Mouse (Mus musculus): Measurements from ENCODE around the gene Fdxr. TPM values are rescaled to one million over a fixed set of nuclear protein-coding genes. Genes with fewer than 3 reads are reported as not detected.

The Fdxr gene
- polyA plus RNA-seq, 1 experiment from 2014 or later, result 14.2 TPM

DNA sequence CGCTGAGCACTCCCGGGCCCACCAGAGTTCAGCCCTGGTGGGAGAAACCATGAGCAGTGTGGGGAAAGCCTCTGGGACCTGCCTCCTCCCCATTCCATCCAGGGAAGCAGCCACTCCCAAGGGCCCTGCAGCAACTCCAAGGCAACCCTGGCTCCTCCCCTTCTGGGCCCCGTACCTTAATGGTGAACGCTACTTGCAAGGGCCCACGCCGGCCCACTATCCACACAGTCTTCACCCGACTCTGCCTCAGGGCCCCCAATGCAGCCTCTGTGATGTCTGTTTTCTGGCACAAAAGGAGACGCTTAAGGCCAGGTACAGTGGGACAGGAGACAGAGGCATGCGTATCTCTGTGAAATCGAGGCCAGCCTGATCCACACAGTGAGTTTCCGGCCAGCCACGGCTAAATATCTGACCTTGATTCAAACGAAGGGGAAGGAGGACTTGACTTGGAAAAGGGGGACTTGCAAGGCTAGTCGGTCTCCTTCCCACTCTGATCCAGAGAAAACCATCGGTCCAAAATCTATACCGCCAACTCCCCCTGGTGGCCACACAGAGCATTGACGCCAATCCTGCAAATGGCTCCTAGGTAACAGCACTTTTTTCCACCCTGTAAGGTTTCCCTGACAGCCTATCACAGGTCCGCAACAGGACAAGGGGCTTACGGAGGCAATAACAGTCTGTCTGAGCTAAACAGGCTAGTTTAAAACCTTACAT lies 6.5 kb downstream of the Fdxr start:
- DNase-seq (ENCODE audit: low spot score) (peak; percentile 94), ATAC-seq (replicated peaks; ENCODE audit: low FRiP score, low TSS enrichment, low read depth) (no peak; the same call in 1 of the 2 replicates)
- Histone ChIP-seq H3K9me3 (ENCODE audit: control insufficient read depth, low read length) (no peaks in the 10 kb centered on the region), H3K4me2 (ENCODE audit: low read length) (no peak overlapping the region), H3K4me1 (replicated peaks; ENCODE audit: control insufficient read depth, insufficient read depth, low read length) (peaks cover 5% of the 10 kb centered on the region), H3K9ac (ENCODE audit: low read length) (no peak overlapping the region), H3K27me3 (replicated peaks; ENCODE audit: control insufficient read depth, insufficient read depth, low read length) (peaks cover 41% of the 10 kb centered on the region), H3K4me3 (ENCODE audit: low read depth, low read length) (no peak overlapping the region), H3K36me3 (ENCODE audit: control insufficient read depth, insufficient read depth, low read length) (peaks cover 7% of the 10 kb centered on the region; the same call in 1 of the 2 replicates), H3K27ac (ENCODE audit: low read depth) (no peak overlapping the region)
- 26% methylated on average over 19 of the region's 19 CpGs for WGBS

DNA sequence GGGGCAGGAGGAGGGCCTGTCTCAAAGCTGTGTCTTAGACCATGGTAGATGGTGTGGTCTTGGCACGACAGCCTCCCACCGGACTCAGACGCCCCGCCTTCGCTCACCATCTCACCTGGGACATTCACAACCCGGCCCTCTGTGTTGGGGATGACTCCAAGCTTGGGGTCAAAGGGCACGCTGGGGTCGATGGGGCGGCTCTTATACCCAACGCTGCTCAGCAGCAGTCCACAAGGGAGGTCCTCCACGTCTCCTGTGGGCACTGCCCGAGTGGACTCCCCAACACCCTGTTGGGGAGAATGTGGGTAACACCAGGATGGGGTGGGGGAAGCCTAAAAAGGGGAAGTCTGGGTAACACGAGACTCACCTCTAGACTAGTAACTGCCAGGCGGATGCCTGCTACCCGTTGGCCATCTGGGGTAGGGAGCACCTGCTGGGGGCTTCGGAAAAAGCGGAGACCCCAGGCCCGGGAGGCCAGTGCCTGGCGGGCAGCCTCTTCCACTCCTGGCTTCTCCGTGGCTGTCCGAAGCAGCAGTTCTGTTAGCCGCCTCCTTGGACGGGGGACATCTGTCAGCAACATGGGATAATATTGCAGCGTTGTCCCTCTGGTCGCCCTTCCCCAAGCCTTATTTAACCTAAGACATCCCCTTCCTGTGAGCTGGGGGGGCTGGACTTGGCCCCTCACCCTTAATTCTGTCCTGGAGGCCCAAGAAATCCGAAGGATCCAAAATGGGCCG lies 7.4 kb downstream of the Fdxr start:
- H3K4me1 ChIP-seq (replicated peaks; ENCODE audit: control insufficient read depth, insufficient read depth, low read length), result peaks cover 8% of the 10 kb centered on the region
- H3K4me3 ChIP-seq (ENCODE audit: low read depth, low read length), result no peak overlapping the region
- peaks cover 49% of the 10 kb centered on the region for H3K27me3 ChIP-seq (replicated peaks; ENCODE audit: control insufficient read depth, insufficient read depth, low read length)
- H3K9me3 ChIP-seq (ENCODE audit: control insufficient read depth, low read length), result no peaks in the 10 kb centered on the region
- no peak for ATAC-seq (replicated peaks; ENCODE audit: low FRiP score, low TSS enrichment, low read depth)
- no peak overlapping the region for H3K4me2 ChIP-seq (ENCODE audit: low read length)
- no peak overlapping the region for H3K27ac ChIP-seq (ENCODE audit: low read depth)
- peaks cover 7% of the 10 kb centered on the region; the same call in 1 of the 2 replicates for H3K36me3 ChIP-seq (ENCODE audit: control insufficient read depth, insufficient read depth, low read length)
- WGBS, result 91% methylated on average over 27 of the region's 27 CpGs
- no peak overlapping the region for H3K9ac ChIP-seq (ENCODE audit: low read length)
- no peak for DNase-seq (ENCODE audit: low spot score)

DNA sequence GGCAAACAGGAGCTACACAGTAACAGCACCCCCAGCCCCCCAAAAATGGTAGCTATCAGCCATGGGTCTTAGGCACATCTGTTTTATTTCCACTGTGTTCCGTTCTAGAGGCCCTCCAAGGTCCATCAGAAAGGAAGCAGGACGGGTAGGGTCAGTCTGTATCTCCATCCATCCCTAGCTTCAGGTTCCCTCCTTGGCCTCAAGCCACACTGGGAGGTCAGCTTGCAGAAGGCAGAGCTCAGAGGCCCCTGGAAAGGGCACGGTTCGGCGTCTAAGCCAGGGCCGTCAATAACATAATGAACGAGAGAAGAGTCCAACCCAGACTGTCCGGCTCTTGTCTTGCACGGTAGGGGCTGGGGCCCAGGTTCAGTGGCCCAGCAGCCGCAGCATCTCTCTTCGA lies 8.9 kb downstream of the Fdxr start:
- no peak overlapping the region for H3K4me2 ChIP-seq (ENCODE audit: low read length)
- H3K27me3 ChIP-seq (replicated peaks; ENCODE audit: control insufficient read depth, insufficient read depth, low read length), result peaks cover 63% of the 10 kb centered on the region
- no peak overlapping the region for H3K27ac ChIP-seq (ENCODE audit: low read depth)
- peaks cover 8% of the 10 kb centered on the region for H3K4me1 ChIP-seq (replicated peaks; ENCODE audit: control insufficient read depth, insufficient read depth, low read length)
- no peak overlapping the region for H3K4me3 ChIP-seq (ENCODE audit: low read depth, low read length)
- H3K9ac ChIP-seq (ENCODE audit: low read length), result no peak overlapping the region
- 73% methylated on average over 11 of the region's 11 CpGs for WGBS
- no peaks in the 10 kb centered on the region for H3K9me3 ChIP-seq (ENCODE audit: control insufficient read depth, low read length)
- ATAC-seq (replicated peaks; ENCODE audit: low FRiP score, low TSS enrichment, low read depth) (no peak), DNase-seq (ENCODE audit: low spot score) (no peak)
- H3K36me3 ChIP-seq (ENCODE audit: control insufficient read depth, insufficient read depth, low read length), result peaks cover 7% of the 10 kb centered on the region; the same call in 1 of the 2 replicates

DNA sequence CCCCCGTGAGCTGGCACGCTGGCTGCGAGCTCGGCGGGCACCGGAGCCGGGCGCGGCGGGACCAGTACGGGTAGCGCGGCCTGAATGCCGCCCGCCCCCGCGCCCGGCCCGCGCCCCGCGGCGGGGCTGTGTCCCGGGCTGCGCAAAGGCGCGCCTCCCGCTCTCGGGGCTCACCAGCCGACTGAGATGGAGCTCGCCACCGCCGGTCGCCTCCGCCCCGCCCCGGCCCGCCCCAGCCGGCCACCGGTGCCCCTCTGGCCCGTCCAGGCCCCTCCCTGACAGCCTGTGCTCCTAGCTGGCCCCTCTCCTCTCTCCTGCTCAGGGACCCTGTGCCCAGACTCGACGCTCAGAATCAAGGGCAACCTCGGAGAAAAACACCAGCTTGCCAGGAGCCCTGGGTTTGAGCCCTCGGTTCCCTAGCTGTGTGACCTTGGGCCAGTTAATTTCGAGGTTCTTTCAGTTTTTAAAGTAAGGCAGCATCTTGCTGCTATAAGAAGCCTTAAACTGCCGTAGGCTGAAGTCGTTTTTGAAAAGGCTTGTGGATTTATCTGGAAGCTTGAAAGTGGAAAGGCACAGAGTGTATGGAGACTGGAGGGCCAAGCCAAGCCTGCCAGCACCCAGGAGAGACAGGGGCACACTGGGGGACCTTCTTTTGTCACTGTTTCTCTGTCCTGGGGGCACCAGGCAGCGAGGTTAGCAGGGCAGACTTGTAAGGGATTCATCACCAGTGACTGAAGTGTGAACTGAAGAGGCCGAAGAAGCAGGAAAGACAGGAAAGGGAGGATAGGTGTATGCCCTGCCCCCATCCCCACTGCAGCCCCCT lies 9.6 kb downstream of the Fdxr start, which contains the start of gene Grin2c:
Gene Grin2c, minus strand, starts transcription at position 183 of the 823 bp plus-strand sequence.
- Histone ChIP-seq H3K9me3 (ENCODE audit: control insufficient read depth, low read length) (no peaks in the 10 kb centered on the region), H3K36me3 (ENCODE audit: control insufficient read depth, insufficient read depth, low read length) (peaks cover 7% of the 10 kb centered on the region; the same call in 1 of the 2 replicates), H3K27me3 (replicated peaks; ENCODE audit: control insufficient read depth, insufficient read depth, low read length) (peaks cover 70% of the 10 kb centered on the region), H3K27ac (ENCODE audit: low read depth) (no peak within 1 kb of the TSS), H3K4me2 (ENCODE audit: low read length) (peak within 1 kb of the TSS; percentile 47), H3K9ac (ENCODE audit: low read length) (0 out of 2 replicates have a peak within 1 kb of the TSS, but pooled peaks have one; percentile 18), H3K4me1 (replicated peaks; ENCODE audit: control insufficient read depth, insufficient read depth, low read length) (peaks cover 8% of the 10 kb centered on the region), H3K4me3 (ENCODE audit: low read depth, low read length) (peak within 1 kb of the TSS; percentile 27)
- ATAC-seq (replicated peaks; ENCODE audit: low FRiP score, low TSS enrichment, low read depth), result no peak
- no peak for DNase-seq (ENCODE audit: low spot score)
- WGBS, result 7% methylated on average over 50 of the region's 50 CpGs

DNA sequence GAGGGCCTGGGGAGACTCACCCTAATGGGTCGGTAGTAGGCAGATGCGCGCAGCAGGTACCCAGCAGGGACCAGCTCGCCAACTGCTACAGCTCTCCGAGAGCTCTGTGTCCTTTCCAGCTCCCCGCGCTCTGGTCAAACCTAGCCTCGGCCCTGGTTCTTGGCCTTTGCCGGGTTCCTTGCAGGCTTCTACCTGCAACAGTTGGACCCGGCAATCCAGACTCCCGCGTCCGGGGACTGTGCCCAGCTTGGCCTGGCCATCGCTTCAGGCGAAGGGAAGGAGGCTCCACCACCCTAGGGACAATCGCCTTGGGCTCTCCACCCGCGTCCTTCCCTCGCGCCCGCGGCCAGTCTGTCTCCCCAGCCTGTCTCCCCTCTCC lies 10.5 kb downstream of the Fdxr start:
- 4% methylated on average over 22 of the region's 22 CpGs for WGBS

DNA sequence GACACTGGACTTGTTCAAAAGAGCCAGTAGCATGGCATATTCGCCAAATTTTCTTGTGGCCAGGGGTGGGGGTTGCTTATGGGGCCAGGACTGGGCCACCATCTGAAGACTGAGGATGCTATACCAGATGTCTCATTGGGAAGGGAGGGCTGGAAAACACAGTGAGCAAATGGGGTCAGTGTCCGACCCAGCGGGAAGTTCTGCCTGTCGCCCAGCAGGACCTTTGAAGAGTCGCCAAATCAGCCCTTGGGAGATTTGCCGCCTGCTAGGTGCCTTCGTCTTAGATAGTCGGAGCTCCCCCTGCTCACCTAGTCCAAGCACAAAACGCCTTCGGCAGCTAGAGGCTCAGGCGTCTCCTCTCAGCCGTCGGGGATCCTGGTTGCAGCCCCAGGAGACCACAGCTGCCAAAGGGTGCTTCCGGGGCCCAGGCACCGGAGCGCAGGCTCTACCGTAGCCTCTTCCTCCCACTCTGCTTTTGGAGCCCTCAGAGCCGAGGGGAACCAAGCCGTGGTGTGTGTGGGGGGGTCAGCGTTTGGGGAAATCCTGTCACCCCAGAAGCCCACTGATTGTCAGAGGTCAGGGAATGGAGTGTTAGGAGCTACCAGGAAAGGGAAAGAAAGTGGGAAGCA lies 11.0 kb downstream of the Fdxr start:
- Histone ChIP-seq H3K4me2 (ENCODE audit: low read length) (no peak overlapping the region), H3K36me3 (ENCODE audit: control insufficient read depth, insufficient read depth, low read length) (peaks cover 7% of the 10 kb centered on the region; the same call in 1 of the 2 replicates), H3K27ac (ENCODE audit: low read depth) (no peak overlapping the region), H3K9ac (ENCODE audit: low read length) (no peak overlapping the region), H3K4me1 (replicated peaks; ENCODE audit: control insufficient read depth, insufficient read depth, low read length) (peaks cover 8% of the 10 kb centered on the region), H3K9me3 (ENCODE audit: control insufficient read depth, low read length) (no peaks in the 10 kb centered on the region), H3K27me3 (replicated peaks; ENCODE audit: control insufficient read depth, insufficient read depth, low read length) (peaks cover 82% of the 10 kb centered on the region), H3K4me3 (ENCODE audit: low read depth, low read length) (no peak overlapping the region)
- DNase-seq (ENCODE audit: low spot score), result no peak
- WGBS, result 4% methylated on average over 20 of the region's 20 CpGs
- ATAC-seq (replicated peaks; ENCODE audit: low FRiP score, low TSS enrichment, low read depth), result no peak

More for the DNA sequence above, 10.5 kb downstream of the Fdxr start:
- peaks cover 77% of the 10 kb centered on the region for H3K27me3 ChIP-seq (replicated peaks; ENCODE audit: control insufficient read depth, insufficient read depth, low read length)
- peak overlapping the region; percentile 27 for H3K4me3 ChIP-seq (ENCODE audit: low read depth, low read length)
- H3K9me3 ChIP-seq (ENCODE audit: control insufficient read depth, low read length), result no peaks in the 10 kb centered on the region
- H3K27ac ChIP-seq (ENCODE audit: low read depth), result no peak overlapping the region
- peak overlapping the region; percentile 47 for H3K4me2 ChIP-seq (ENCODE audit: low read length)
- ATAC-seq (replicated peaks; ENCODE audit: low FRiP score, low TSS enrichment, low read depth), result no peak
- DNase-seq (ENCODE audit: low spot score), result peak; percentile 68
- no peak overlapping the region for H3K9ac ChIP-seq (ENCODE audit: low read length)
- H3K4me1 ChIP-seq (replicated peaks; ENCODE audit: control insufficient read depth, insufficient read depth, low read length), result peaks cover 8% of the 10 kb centered on the region
- peaks cover 7% of the 10 kb centered on the region; the same call in 1 of the 2 replicates for H3K36me3 ChIP-seq (ENCODE audit: control insufficient read depth, insufficient read depth, low read length)

DNA sequence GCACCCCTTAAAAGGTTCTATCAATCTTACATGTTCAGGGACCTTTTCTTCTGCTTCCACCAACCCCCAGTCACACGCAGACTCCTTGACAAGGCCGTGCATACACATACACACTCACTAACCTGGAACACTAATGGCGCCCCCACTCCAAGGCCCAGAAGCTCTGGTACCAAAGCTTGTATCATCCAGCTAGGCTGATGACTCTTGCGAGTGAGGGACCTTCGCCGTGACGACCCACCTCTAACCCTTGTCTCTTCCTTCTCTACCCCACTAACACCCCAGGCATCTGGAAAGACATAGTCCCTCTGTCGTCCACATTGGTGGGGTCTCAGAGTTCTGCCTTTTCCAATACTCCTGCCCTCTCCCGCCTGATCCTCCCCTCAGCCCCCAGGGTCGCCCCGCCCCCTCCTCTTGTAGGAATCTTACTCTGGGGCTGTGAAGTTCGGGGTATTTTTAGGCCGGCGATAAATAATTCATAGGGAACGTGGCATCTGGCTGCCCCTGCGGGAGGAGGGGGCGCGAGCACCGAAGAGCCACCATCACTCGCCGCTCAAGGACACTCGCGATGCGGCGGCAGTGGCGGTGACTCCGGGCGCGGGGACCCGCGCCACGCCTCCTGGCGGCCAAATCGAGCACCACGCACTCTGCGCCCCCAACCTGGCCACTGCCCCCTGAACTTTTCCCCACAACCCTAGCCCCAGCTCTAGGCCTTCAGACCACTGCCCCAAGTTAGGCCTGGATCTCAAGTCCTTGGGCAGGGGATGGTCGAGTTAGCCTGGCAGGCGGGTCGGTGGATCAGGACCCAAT lies 11.8 kb downstream of the Fdxr start:
- ATAC-seq (replicated peaks; ENCODE audit: low FRiP score, low TSS enrichment, low read depth) (no peak), DNase-seq (ENCODE audit: low spot score) (no peak)
- H3K9me3 ChIP-seq (ENCODE audit: control insufficient read depth, low read length), result no peaks in the 10 kb centered on the region
- H3K27me3 ChIP-seq (replicated peaks; ENCODE audit: control insufficient read depth, insufficient read depth, low read length), result peaks cover 89% of the 10 kb centered on the region
- no peak overlapping the region for H3K27ac ChIP-seq (ENCODE audit: low read depth)
- 9% methylated on average over 38 of the region's 39 CpGs for WGBS
- no peak overlapping the region for H3K9ac ChIP-seq (ENCODE audit: low read length)
- H3K4me3 ChIP-seq (ENCODE audit: low read depth, low read length), result 0 out of 2 replicates have a peak overlapping the region, but pooled peaks have one; percentile 4
- H3K36me3 ChIP-seq (ENCODE audit: control insufficient read depth, insufficient read depth, low read length), result peaks cover 7% of the 10 kb centered on the region; the same call in 1 of the 2 replicates
- H3K4me1 ChIP-seq (replicated peaks; ENCODE audit: control insufficient read depth, insufficient read depth, low read length), result peaks cover 8% of the 10 kb centered on the region
- H3K4me2 ChIP-seq (ENCODE audit: low read length), result peak overlapping the region; percentile 46

Data from intestine, embryonic 14.5 days (tissue).